Comparison of ENCODE assay signal across 12 mouse cellular contexts in genomic region chr2:6226361-6227058, GRCm38 (mm10). TPM values are rescaled to one million over a fixed set of nuclear protein-coding genes. Genes with fewer than 3 reads are reported as not detected.
DNase-seq lines count a peak whose midpoint lies in the region; ATAC-seq and TF ChIP-seq lines count a peak whose summit lies in the region.
"Had no signal": no experiment of that assay in that cellular context is flagged by ENCODE, and none has a peak within 500 bp of the region (broad histone marks: within the 10 kb centered on the region; RNA-seq: fewer than 3 reads in every experiment).

No protein-coding gene starts in this region.

- H3K4me2 ChIP-seq in forebrain, embryonic 12.5 days, result no peak overlapping the region
- H3K4me2 ChIP-seq: lung, embryonic 15.5 days; stomach, embryonic 15.5 days had no signal

- H3K36me3 ChIP-seq in forebrain, embryonic 12.5 days (replicated peaks), result no peaks in the 10 kb centered on the region
- H3K36me3 ChIP-seq: lung, embryonic 15.5 days; stomach, embryonic 15.5 days had no signal

- H3K4me3 ChIP-seq in gastrocnemius, adult 2 months, result no peak overlapping the region
- no peak overlapping the region for H3K4me3 ChIP-seq in forebrain, embryonic 12.5 days (replicated peaks)
- H3K4me3 ChIP-seq: lung, embryonic 15.5 days; stomach, embryonic 15.5 days had no signal

- no peaks in the 10 kb centered on the region for H3K27me3 ChIP-seq in forebrain, embryonic 12.5 days
- H3K27me3 ChIP-seq: lung, embryonic 15.5 days; Patski; stomach, embryonic 15.5 days had no signal

- intact Hi-C loops in gastrocnemius, adult 2 months (cut with DNase I), result no loop called here

- H3K9ac ChIP-seq in forebrain, embryonic 12.5 days, result no peak overlapping the region
- H3K9ac ChIP-seq: lung, embryonic 15.5 days; stomach, embryonic 15.5 days had no signal

- H3K4me1 ChIP-seq in forebrain, embryonic 12.5 days, result no peaks in the 10 kb centered on the region
- H3K4me1 ChIP-seq: lung, embryonic 15.5 days; stomach, embryonic 15.5 days had no signal

- 81% methylated on average over 10 of the region's 10 CpGs for WGBS in forebrain, embryonic 12.5 days

- no peak overlapping the region for H3K27ac ChIP-seq in gastrocnemius, adult 2 months
- H3K27ac ChIP-seq in forebrain, embryonic 12.5 days, result no peak overlapping the region
- H3K27ac ChIP-seq: lung, embryonic 15.5 days; stomach, embryonic 15.5 days had no signal

- TF ChIP-seq CTCF in gastrocnemius, adult 2 months (IDR thresholded peaks at IDR 0.05), result no peak

- peaks cover 6% of the 10 kb centered on the region; the same call in 1 of the 2 replicates for H3K9me3 ChIP-seq in forebrain, embryonic 12.5 days
- H3K9me3 ChIP-seq: lung, embryonic 15.5 days; stomach, embryonic 15.5 days had no signal

- peak; percentile 59; the same call in 1 of the 2 replicates for ATAC-seq in frontal cortex, adult (ENCODE audit: low TSS enrichment)
- ATAC-seq in forebrain, embryonic 12.5 days (ENCODE audit: low FRiP score), result no peak
- ATAC-seq: Patski had no signal

- DNase-seq in frontal cortex, postnatal 14 days (ENCODE audit: low spot score in 2 of 2), result no peak
- peak; percentile 41 for DNase-seq in Muller cell, postnatal 12 days (ENCODE audit: inconsistent ontology term)
- peak; percentile 89 for DNase-seq in cerebellum, adult 9-10 months
- peak; percentile 42 to 72 for DNase-seq in kidney, postnatal 25 days
- DNase-seq in gastrocnemius, adult 2 months, result no peak
- no peak for DNase-seq in spleen, postnatal 36 days (ENCODE audit: low spot score in 2 of 2)
- DNase-seq: heart, postnatal 10 days had no signal

RNA-seq across cellular contexts. Expression of gene Echdc3, which starts 13.7 kb away (rescaled TPM):
- total RNA-seq in gastrocnemius, adult 2 months (2021), result 1 to 10 TPM; 5.3 to 6.5 TPM
- 1.1 and 2.9 TPM in 2 replicates for polyA plus RNA-seq in forebrain, embryonic 12.5 days (2016; fragmentation: Nextera tagmentation; extraction: Ambion mirVana)

Comparison
In these comparisons a context has a peak if more than half of its experiments do, and no peak if none do; other contexts are left out.
1. DNase-seq: peak in Muller cell, postnatal 12 days (single experiment), cerebellum, adult 9-10 months (single experiment) and kidney, postnatal 25 days (2 of 2); none in frontal cortex, postnatal 14 days (0 of 2), gastrocnemius, adult 2 months (single experiment) and spleen, postnatal 36 days (0 of 2).